Mouse (Mus musculus): ENCODE data around the gene Pcp4. TPM values are rescaled to one million over a fixed set of nuclear protein-coding genes. Genes with fewer than 3 reads are reported as not detected.
"Not testable (repeated sequence)": the region's sequence is repeated elsewhere in the genome, so short reads cannot be mapped to it uniquely, and the experiment has no call there.

The Pcp4 gene
- 12.7 and 13.8 TPM in 2 replicates for polyA plus RNA-seq (2015; fragmentation: Nextera tagmentation; extraction: Ambion mirVana)

GRCm38 (mm10) chr16:96467445-96467844 lies at the start of gene Pcp4:
Pcp4 (plus strand) TSS chr16:96467606.
- H3K27me3 ChIP-seq, result peaks cover 3% of the 10 kb centered on the region; the same call in 1 of the 2 replicates
- H3K9me3 ChIP-seq (replicated peaks), result no peaks in the 10 kb centered on the region
- H3K4me3 ChIP-seq (replicated peaks), result no peak within 1 kb of the TSS
- H3K9ac ChIP-seq, result no peak within 1 kb of the TSS
- no peaks in the 10 kb centered on the region for H3K36me3 ChIP-seq
- no peak within 1 kb of the TSS for H3K27ac ChIP-seq (replicated peaks)
- peaks cover 4% of the 10 kb centered on the region; the same call in 1 of the 2 replicates for H3K4me1 ChIP-seq
- 0 out of 2 replicates have a peak within 1 kb of the TSS, but pooled peaks have one; percentile 9 for H3K4me2 ChIP-seq (replicated peaks)
- peak; percentile 57; the same call in 1 of the 2 replicates for ATAC-seq (ENCODE audit: insufficient number of reproducible peaks, low FRiP score, low TSS enrichment, low read depth)
- WGBS, result 13% methylated on average over 8 of the region's 8 CpGs

- Histone ChIP-seq H3K27ac (replicated peaks) (no peak overlapping the region), H3K27me3 (no peaks in the 10 kb centered on the region), H3K9me3 (replicated peaks) (no peaks in the 10 kb centered on the region), H3K4me3 (replicated peaks) (no peak overlapping the region), H3K9ac (no peak overlapping the region), H3K4me2 (replicated peaks) (no peak overlapping the region), H3K4me1 (no peaks in the 10 kb centered on the region), H3K36me3 (no peaks in the 10 kb centered on the region)
- ATAC-seq (ENCODE audit: insufficient number of reproducible peaks, low FRiP score, low TSS enrichment, low read depth), result no peak
- 80% methylated on average over 2 of the region's 2 CpGs for WGBS
Observed at GRCm38 (mm10) chr16:96425044-96425443, 42.4 kb upstream of the Pcp4 start.

- WGBS, result 78% methylated on average over 7 of the region's 7 CpGs
Observed at GRCm38 (mm10) chr16:96426671-96427070, 40.7 kb upstream of the Pcp4 start.

GRCm38 (mm10) chr16:96429046-96429445 lies 38.4 kb upstream of the Pcp4 start:
- Histone ChIP-seq H3K27me3 (no peaks in the 10 kb centered on the region), H3K36me3 (no peaks in the 10 kb centered on the region), H3K4me1 (no peaks in the 10 kb centered on the region), H3K27ac (replicated peaks) (no peak overlapping the region), H3K9me3 (replicated peaks) (no peaks in the 10 kb centered on the region), H3K9ac (no peak overlapping the region), H3K4me3 (replicated peaks) (no peak overlapping the region), H3K4me2 (replicated peaks) (no peak overlapping the region)
- WGBS, result 71% methylated on average over 3 of the region's 3 CpGs
- no peak for ATAC-seq (ENCODE audit: insufficient number of reproducible peaks, low FRiP score, low TSS enrichment, low read depth)

More at GRCm38 (mm10) chr16:96426671-96427070, 40.7 kb upstream of the Pcp4 start:
- H3K4me3 ChIP-seq (replicated peaks), result no peak overlapping the region
- H3K27ac ChIP-seq (replicated peaks), result no peak overlapping the region
- H3K9me3 ChIP-seq (replicated peaks), result no peaks in the 10 kb centered on the region
- H3K36me3 ChIP-seq, result no peaks in the 10 kb centered on the region
- H3K4me2 ChIP-seq (replicated peaks), result no peak overlapping the region
- no peaks in the 10 kb centered on the region for H3K4me1 ChIP-seq
- no peak overlapping the region for H3K9ac ChIP-seq
- no peak for ATAC-seq (ENCODE audit: insufficient number of reproducible peaks, low FRiP score, low TSS enrichment, low read depth)
- H3K27me3 ChIP-seq, result no peaks in the 10 kb centered on the region

- H3K9me3 ChIP-seq (replicated peaks), result no peaks in the 10 kb centered on the region
Observed at GRCm38 (mm10) chr16:96433266-96433665, 34.1 kb upstream of the Pcp4 start.

GRCm38 (mm10) chr16:96434024-96434785 lies 33.2 kb upstream of the Pcp4 start:
- Histone ChIP-seq H3K9ac (no peak overlapping the region), H3K4me1 (no peaks in the 10 kb centered on the region), H3K36me3 (no peaks in the 10 kb centered on the region), H3K4me2 (replicated peaks) (no peak overlapping the region), H3K27ac (replicated peaks) (no peak overlapping the region), H3K4me3 (replicated peaks) (no peak overlapping the region), H3K9me3 (replicated peaks) (no peaks in the 10 kb centered on the region), H3K27me3 (no peaks in the 10 kb centered on the region)
- ATAC-seq (ENCODE audit: insufficient number of reproducible peaks, low FRiP score, low TSS enrichment, low read depth), result no peak
- WGBS, result 75% methylated on average over 3 of the region's 3 CpGs

More at GRCm38 (mm10) chr16:96433266-96433665, 34.1 kb upstream of the Pcp4 start:
- no peak overlapping the region for H3K4me3 ChIP-seq (replicated peaks)
- H3K4me2 ChIP-seq (replicated peaks), result no peak overlapping the region
- ATAC-seq (ENCODE audit: insufficient number of reproducible peaks, low FRiP score, low TSS enrichment, low read depth), result no peak
- no peaks in the 10 kb centered on the region for H3K4me1 ChIP-seq
- H3K9ac ChIP-seq, result no peak overlapping the region
- no peaks in the 10 kb centered on the region for H3K27me3 ChIP-seq
- 83% methylated on average over 10 of the region's 10 CpGs for WGBS
- no peak overlapping the region for H3K27ac ChIP-seq (replicated peaks)
- no peaks in the 10 kb centered on the region for H3K36me3 ChIP-seq

- WGBS, result 74% methylated on average over 5 of the region's 5 CpGs
- Histone ChIP-seq H3K27me3 (no peaks in the 10 kb centered on the region), H3K27ac (replicated peaks) (no peak overlapping the region), H3K36me3 (no peaks in the 10 kb centered on the region), H3K9me3 (replicated peaks) (no peaks in the 10 kb centered on the region), H3K4me2 (replicated peaks) (no peak overlapping the region), H3K9ac (no peak overlapping the region), H3K4me1 (no peaks in the 10 kb centered on the region), H3K4me3 (replicated peaks) (no peak overlapping the region)
- no peak for ATAC-seq (ENCODE audit: insufficient number of reproducible peaks, low FRiP score, low TSS enrichment, low read depth)
Observed at GRCm38 (mm10) chr16:96438946-96439345, 28.5 kb upstream of the Pcp4 start.

GRCm38 (mm10) chr16:96439682-96440081 lies 27.7 kb upstream of the Pcp4 start:
- H3K4me1 ChIP-seq, result no peaks in the 10 kb centered on the region
- H3K36me3 ChIP-seq, result no peaks in the 10 kb centered on the region
- no peak overlapping the region for H3K4me3 ChIP-seq (replicated peaks)
- no peak for ATAC-seq (ENCODE audit: insufficient number of reproducible peaks, low FRiP score, low TSS enrichment, low read depth)
- H3K9ac ChIP-seq, result no peak overlapping the region
- H3K27ac ChIP-seq (replicated peaks), result no peak overlapping the region
- H3K4me2 ChIP-seq (replicated peaks), result no peak overlapping the region
- no peaks in the 10 kb centered on the region for H3K27me3 ChIP-seq
- WGBS, result 72% methylated on average over 4 of the region's 4 CpGs
- H3K9me3 ChIP-seq (replicated peaks), result no peaks in the 10 kb centered on the region

- Histone ChIP-seq H3K27me3 (no peaks in the 10 kb centered on the region), H3K4me3 (replicated peaks) (no peak overlapping the region), H3K4me2 (replicated peaks) (no peak overlapping the region), H3K4me1 (no peaks in the 10 kb centered on the region), H3K36me3 (no peaks in the 10 kb centered on the region), H3K9me3 (replicated peaks) (no peaks in the 10 kb centered on the region), H3K9ac (no peak overlapping the region), H3K27ac (replicated peaks) (no peak overlapping the region)
- WGBS, result 83% methylated on average over 8 of the region's 8 CpGs
- ATAC-seq (ENCODE audit: insufficient number of reproducible peaks, low FRiP score, low TSS enrichment, low read depth), result no peak
Observed at GRCm38 (mm10) chr16:96440871-96441270, 26.5 kb upstream of the Pcp4 start.

GRCm38 (mm10) chr16:96441826-96442225 lies 25.6 kb upstream of the Pcp4 start:
- H3K4me1 ChIP-seq, result no peaks in the 10 kb centered on the region
- H3K4me2 ChIP-seq (replicated peaks), result no peak overlapping the region
- no peaks in the 10 kb centered on the region for H3K9me3 ChIP-seq (replicated peaks)
- no peaks in the 10 kb centered on the region for H3K27me3 ChIP-seq
- no peak overlapping the region for H3K4me3 ChIP-seq (replicated peaks)
- no peak overlapping the region for H3K9ac ChIP-seq
- no peak for ATAC-seq (ENCODE audit: insufficient number of reproducible peaks, low FRiP score, low TSS enrichment, low read depth)
- H3K36me3 ChIP-seq, result no peaks in the 10 kb centered on the region
- WGBS, result 81% methylated on average over 3 of the region's 3 CpGs
- H3K27ac ChIP-seq (replicated peaks), result no peak overlapping the region

GRCm38 (mm10) chr16:96443468-96443867 lies 23.9 kb upstream of the Pcp4 start, which contains the start of gene Itgb2l:
Itgb2l (minus strand) TSS chr16:96443619.
- Histone ChIP-seq H3K36me3 (no peaks in the 10 kb centered on the region), H3K9ac (no peak within 1 kb of the TSS), H3K27me3 (no peaks in the 10 kb centered on the region), H3K4me1 (no peaks in the 10 kb centered on the region), H3K9me3 (replicated peaks) (no peaks in the 10 kb centered on the region), H3K27ac (replicated peaks) (no peak within 1 kb of the TSS), H3K4me2 (replicated peaks) (no peak within 1 kb of the TSS), H3K4me3 (replicated peaks) (no peak within 1 kb of the TSS)
- WGBS, result 81% methylated on average over 2 of the region's 2 CpGs
- no peak for ATAC-seq (ENCODE audit: insufficient number of reproducible peaks, low FRiP score, low TSS enrichment, low read depth)

- not testable (repeated sequence) for H3K9me3 ChIP-seq (replicated peaks); H3K4me2 ChIP-seq (replicated peaks); ATAC-seq (ENCODE audit: insufficient number of reproducible peaks, low FRiP score, low TSS enrichment, low read depth); H3K4me3 ChIP-seq (replicated peaks); H3K27me3 ChIP-seq; H3K4me1 ChIP-seq; H3K27ac ChIP-seq (replicated peaks); H3K36me3 ChIP-seq; H3K9ac ChIP-seq
- 93% methylated on average over 15 of the region's 16 CpGs for WGBS
Observed at GRCm38 (mm10) chr16:96450871-96451270, 16.5 kb upstream of the Pcp4 start.

Data from embryonic facial prominence, embryonic 15.5 days (tissue).